Mouse (Mus musculus) kidney, postnatal 0 days (tissue): ENCODE measurements around the gene BC117090. TPM values are rescaled to one million over a fixed set of nuclear protein-coding genes. Genes with fewer than 3 reads are reported as not detected.

Experiments
- polyA plus RNA-seq: library from polyadenylated mRNA; unstranded; fragments of >200 nt; fragmentation: Nextera tagmentation; extraction: Ambion mirVana; gene quantifications from 2 replicates; pipeline ENCODE4 v1.2.1, GENCODE M21; 2015

BC117090 gene
- polyA plus RNA-seq, 1 experiment from 2014 or later, result not detected

Other genes with a start within 250 kb of the BC117090 start
- not detected in 2 replicates for gene Csta1, start 203.1 kb downstream of the BC117090 start, polyA plus RNA-seq
- gene Stfa2l1, start 177.5 kb downstream of the BC117090 start, polyA plus RNA-seq, result 4.7 and 5.1 TPM in 2 replicates
- gene Gm5483, start 150.1 kb downstream of the BC117090 start, polyA plus RNA-seq, result 9.6 and 11.5 TPM in 2 replicates
- 0.88 and 1.7 TPM in 2 replicates for gene Gm5416, start 123.9 kb downstream of the BC117090 start, polyA plus RNA-seq
- gene 2010005H15Rik, start 112.9 kb downstream of the BC117090 start, polyA plus RNA-seq, result 3.5 and 4.5 TPM in 2 replicates
- gene Stfa1, start 57.4 kb downstream of the BC117090 start, polyA plus RNA-seq, result 16.1 and 18.4 TPM in 2 replicates
- 13.9 and 14.2 TPM in 2 replicates for gene BC100530, start 33.4 kb upstream of the BC117090 start, polyA plus RNA-seq
- 3.9 and 4.0 TPM in 2 replicates for gene Stfa2, start 74.1 kb upstream of the BC117090 start, polyA plus RNA-seq
- gene Stfa3, start 121.1 kb upstream of the BC117090 start, polyA plus RNA-seq, result 3.3 and 3.7 TPM in 2 replicates
- 3.5 and 4.6 TPM in 2 replicates for gene Casr, start 227.8 kb upstream of the BC117090 start, polyA plus RNA-seq